Mouse (Mus musculus) liver, embryonic 14.5 days (tissue): ENCODE data around the gene Pnp. TPM values are rescaled to one million over a fixed set of nuclear protein-coding genes. Genes with fewer than 3 reads are reported as not detected.

Experiments used
- ATAC-seq: fragments of 200-750 bp; cut with Nextera tagmentation; 2 replicates; pipeline ENCODE4 v1.8.0; 2017; ENCODE audit warnings: moderate number of reproducible peaks, mild to moderate bottlenecking, moderate library complexity; ENCODE audit not compliant: insufficient read depth
- DNase-seq, 3 experiments: peaks; one replicate each; pipeline ENCODE4 v3.0.0-alpha.2; 2012 to 2013; ENCODE audit warnings: low read depth in 3 of 3, low spot score in 3 of 3
- H3K27ac ChIP-seq: fragments of 300-500 bp; sonication (generic); 2 replicates; pipeline ENCODE4 v1.5.1; 2014; ENCODE audit warnings: moderate library complexity, mild to moderate bottlenecking, control low read depth, inconsistent platforms
- H3K27me3 ChIP-seq: fragments of 300-500 bp; sonication (generic); 2 replicates; pipeline ENCODE4 v1.6.1; 2014; ENCODE audit warnings: mild to moderate bottlenecking, low read length, moderate library complexity; ENCODE audit not compliant: control insufficient read depth, insufficient read depth
- H3K36me3 ChIP-seq: fragments of 300-500 bp; sonication (generic); replicated peaks from 2 replicates; pipeline ENCODE4 v1.6.1; 2014; ENCODE audit warnings: low read depth; ENCODE audit not compliant: control insufficient read depth, insufficient read depth
- H3K4me1 ChIP-seq, 2 experiments: fragments of 200-500 bp in 1 of 2; fragments of 300-500 bp in 1 of 2; sonication (generic) in 1 of 2; replicated peaks; 2 replicates each; pipeline ENCODE4 v1.6.1; 2012 to 2014; ENCODE audit warnings: antibody characterized with exemption in 1 of 2, inconsistent platforms in 1 of 2, low read length in 1 of 2; ENCODE audit not compliant: control insufficient read depth in 2 of 2, insufficient read depth in 2 of 2
- H3K4me2 ChIP-seq: fragments of 300-500 bp; sonication (generic); 2 replicates; pipeline ENCODE4 v1.6.1; 2014; ENCODE audit warnings: low read depth, mild to moderate bottlenecking, control low read depth, moderate library complexity
- H3K4me3 ChIP-seq, 2 experiments: fragments of 200-500 bp in 1 of 2; fragments of 300-500 bp in 1 of 2; sonication (generic) in 1 of 2; 2 replicates each; pipeline ENCODE4 v1.5.1; 2012 to 2014; ENCODE audit warnings: low read depth in 2 of 2, low read length in 2 of 2, mild to moderate bottlenecking in 2 of 2, control low read depth in 1 of 2, inconsistent platforms in 1 of 2, moderate library complexity in 1 of 2; ENCODE audit not compliant: insufficient read depth in 1 of 2
- H3K9ac ChIP-seq: fragments of 300-500 bp; sonication (generic); replicated peaks from 2 replicates; pipeline ENCODE4 v1.6.1; 2014; ENCODE audit warnings: mild to moderate bottlenecking, control low read depth, moderate library complexity
- H3K9me3 ChIP-seq: fragments of 300-500 bp; sonication (generic); 2 replicates; pipeline ENCODE4 v1.6.1; 2016; ENCODE audit warnings: low read length, mixed read lengths; ENCODE audit not compliant: control insufficient read depth
- CTCF ChIP-seq: IDR thresholded peaks from 2 replicates; pipeline ENCODE4 v1.5.1; 2016; ENCODE audit warnings: antibody characterized with exemption, low read depth, control low read depth
- EP300 ChIP-seq: IDR thresholded peaks from 2 replicates; pipeline ENCODE4 v1.6.1; 2016; ENCODE audit warnings: antibody characterized with exemption, low read depth
- WGBS: fragments of 180-500 bp; shearing (Covaris S2); extraction: QIAGEN DNeasy Blood & Tissue Kit; methylation state at CpG from one replicate; pipeline ENCODE4 v1.1.7; 2014; ENCODE audit not compliant: insufficient replicate concordance; 5-methylcytosine and 5-hydroxymethylcytosine counted together
- polyA plus RNA-seq, 2 experiments: library from polyadenylated mRNA; depleted of rRNA in 1 of 2; stranded (reverse) in 1 of 2; unstranded in 1 of 2; fragments of >200 nt; fragmentation: Nextera tagmentation in 1 of 2; extraction: Ambion mirVana in 1 of 2; gene quantifications; 2 replicates each; pipeline versions ENCODE4 v1.2.1 to v1.2.3; 2012 to 2014

Gene Pnp
- polyA plus RNA-seq, 2 experiments = 81.4 to 87.0 TPM

DNA sequence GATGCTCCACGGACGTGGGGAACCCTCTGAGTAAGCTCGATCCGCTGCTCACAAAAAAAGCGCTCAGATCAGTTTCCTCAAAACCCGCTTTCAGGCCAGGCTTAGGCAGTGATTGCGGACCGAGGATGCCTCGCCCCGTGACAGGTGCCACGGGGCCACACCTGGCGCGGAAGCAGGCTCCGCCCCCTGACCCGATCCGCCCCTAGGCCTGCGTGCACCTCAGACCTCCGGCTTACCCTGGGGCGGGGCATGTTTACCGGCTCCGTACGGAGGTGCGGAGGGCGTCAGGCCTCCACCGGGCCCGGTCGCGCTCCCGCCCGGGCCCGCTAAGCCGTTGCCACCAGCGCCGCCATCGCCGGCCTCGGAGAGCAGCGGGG lies 517 bp upstream of the Pnp start:
- Histone ChIP-seq H3K9me3 (no peaks in the 10 kb centered on the region), H3K4me3 (peak overlapping the region; percentile 71 to 81), H3K27me3 (no peaks in the 10 kb centered on the region), H3K36me3 (peaks cover 31% of the 10 kb centered on the region), H3K4me1 (peaks cover 13 to 23% of the 10 kb centered on the region in 2 experiments), H3K9ac (peak overlapping the region; percentile 79), H3K27ac (peak overlapping the region; percentile 35), H3K4me2 (peak overlapping the region; percentile 89)
- WGBS = 0% methylated on average over 38 of the region's 38 CpGs
- TF ChIP-seq EP300 = no peak
- no peak for TF ChIP-seq CTCF
- ATAC-seq (peak; percentile 66), DNase-seq (peak; percentile 51 to 66 (median 52))

DNA sequence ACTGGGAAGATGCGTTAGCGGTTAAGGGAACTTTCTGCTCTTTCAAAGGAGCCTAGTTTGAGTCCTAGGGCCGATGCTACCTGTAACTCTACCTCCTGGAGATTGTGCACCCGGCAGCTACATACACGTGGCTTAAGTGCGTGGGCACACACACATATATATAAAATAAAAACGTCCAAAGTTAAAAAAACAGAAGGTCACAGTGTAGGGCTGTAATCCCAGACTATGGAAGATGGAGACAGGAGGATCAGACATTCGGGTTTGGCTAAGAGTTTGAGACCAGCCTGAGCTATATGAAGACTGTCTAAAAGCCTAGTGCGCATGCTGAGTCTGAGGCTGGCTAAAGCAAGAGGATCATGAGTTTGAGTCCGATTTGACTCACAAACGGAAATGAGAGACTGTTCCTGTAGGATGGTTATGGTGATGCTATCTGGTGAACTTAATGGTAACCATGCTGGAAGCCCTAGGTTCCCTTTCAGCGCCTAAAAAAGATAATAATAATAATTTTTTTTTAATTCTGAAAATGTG lies 675 bp downstream of the Pnp start:
- whole genome bisulfite sequencing = 12% methylated on average over 12 of the region's 12 CpGs
- peak overlapping the region; percentile 64 for H3K9ac ChIP-seq
- peak in 1 of 3 experiments; percentile 40 for DNase-seq

DNA sequence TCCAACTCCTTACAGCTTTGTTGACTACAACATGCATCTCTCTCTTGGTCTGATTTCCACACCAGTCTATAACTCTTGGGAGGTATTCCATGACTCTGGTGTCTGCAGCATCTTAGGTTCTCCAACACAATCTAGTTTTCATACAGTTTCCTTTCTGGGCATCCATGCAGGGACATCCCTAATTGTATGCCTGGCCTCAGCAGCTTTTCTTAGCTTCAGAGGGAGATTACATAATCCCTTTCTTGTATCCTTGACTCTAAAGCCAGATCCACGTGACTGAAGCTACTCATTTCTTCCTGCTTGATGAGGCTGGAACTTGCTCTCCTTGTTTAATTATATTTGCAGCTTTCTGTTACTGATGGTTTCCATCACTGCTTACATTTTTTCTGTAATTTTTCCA lies 5.8 kb downstream of the Pnp start:
- peaks cover 7 to 8% of the 10 kb centered on the region in 2 experiments for H3K4me1 ChIP-seq
- no peak overlapping the region for H3K27ac ChIP-seq
- no peaks in the 10 kb centered on the region for H3K9me3 ChIP-seq
- no peak overlapping the region for H3K4me3 ChIP-seq
- H3K9ac ChIP-seq = no peak overlapping the region
- H3K36me3 ChIP-seq = no peaks in the 10 kb centered on the region
- TF ChIP-seq EP300 = no peak
- no peak for TF ChIP-seq CTCF
- H3K27me3 ChIP-seq = no peaks in the 10 kb centered on the region
- ATAC-seq = no peak
- H3K4me2 ChIP-seq = no peak overlapping the region
- DNase-seq = no peak
- 51% methylated on average over 1 of the region's 1 CpGs for WGBS

More for the DNA sequence above, 675 bp downstream of the Pnp start:
- peak overlapping the region; percentile 71 to 84 for H3K4me3 ChIP-seq
- peak overlapping the region; percentile 85 for H3K4me2 ChIP-seq
- H3K27ac ChIP-seq = peak overlapping the region; percentile 74
- ATAC-seq = no peak
- peaks cover 29% of the 10 kb centered on the region for H3K36me3 ChIP-seq
- peaks cover 13 to 19% of the 10 kb centered on the region in 2 experiments for H3K4me1 ChIP-seq
- no peaks in the 10 kb centered on the region for H3K27me3 ChIP-seq
- TF ChIP-seq EP300 (no peak), CTCF (no peak)
- no peaks in the 10 kb centered on the region for H3K9me3 ChIP-seq

DNA sequence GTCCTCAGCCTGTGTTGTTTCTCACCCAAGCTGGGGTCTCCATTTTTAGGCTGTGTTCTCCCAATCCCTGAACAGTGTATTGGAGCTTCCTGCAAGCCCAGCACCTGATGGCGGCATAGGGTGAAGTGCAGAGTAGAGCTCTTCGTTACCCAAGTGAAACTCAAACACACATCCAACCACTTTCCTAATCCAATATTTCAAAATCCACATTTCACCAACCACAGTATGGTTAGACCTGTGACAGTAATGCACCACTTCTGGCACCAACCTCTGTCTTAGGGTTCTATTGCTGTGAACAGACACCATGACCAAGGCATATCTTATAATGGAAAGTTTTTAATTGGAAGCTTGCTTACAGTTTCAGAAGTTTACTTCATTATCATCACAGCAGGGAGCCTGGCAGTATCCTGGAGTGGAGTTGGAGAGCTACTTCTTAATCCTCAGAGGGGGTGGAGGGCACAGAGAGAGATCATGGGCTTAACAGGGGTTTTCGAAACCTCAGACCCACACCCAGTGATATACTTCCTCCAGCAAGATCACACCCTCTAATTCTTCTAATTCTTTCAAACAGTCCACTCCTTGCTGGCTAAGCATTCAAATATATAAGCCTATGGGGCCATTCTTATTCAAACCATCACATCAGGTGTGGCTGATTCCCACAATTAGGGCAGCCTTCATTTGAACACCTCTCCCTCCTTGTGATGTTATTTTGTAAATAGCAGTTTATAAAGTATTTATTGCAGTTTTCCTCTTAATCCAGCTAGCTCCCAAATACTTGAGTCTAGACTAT lies 7.4 kb downstream of the Pnp start:
- DNase-seq (no peak), ATAC-seq (no peak)
- 70% methylated on average over 3 of the region's 3 CpGs for WGBS
- Histone ChIP-seq H3K27ac (no peak overlapping the region), H3K4me2 (peak overlapping the region; percentile 8; the same call in 1 of the 2 replicates), H3K27me3 (no peaks in the 10 kb centered on the region), H3K9me3 (no peaks in the 10 kb centered on the region), H3K9ac (no peak overlapping the region), H3K4me3 (no peak overlapping the region), H3K36me3 (no peaks in the 10 kb centered on the region), H3K4me1 (no peaks in the 10 kb centered on the region)
- TF ChIP-seq CTCF (no peak), EP300 (no peak)

DNA sequence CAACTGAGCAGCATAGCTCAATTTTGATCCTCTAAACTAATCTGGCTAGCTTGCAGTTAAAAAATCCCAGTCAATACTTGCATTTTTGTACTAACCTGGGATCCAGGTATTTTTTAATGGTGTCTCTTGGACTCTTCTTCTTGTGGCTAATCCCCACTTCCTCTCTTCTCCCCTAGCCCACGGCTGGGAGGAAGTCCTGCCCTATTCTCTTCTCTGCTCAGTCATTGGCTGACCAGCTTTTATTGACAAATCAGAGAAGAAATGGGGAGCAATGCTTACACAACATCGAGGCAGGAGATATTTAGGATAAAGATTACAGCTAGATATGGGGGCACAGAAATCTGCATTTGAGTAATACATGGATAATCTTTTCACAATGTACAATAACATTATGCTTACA lies 8.1 kb downstream of the Pnp start:
- Histone ChIP-seq H3K27ac (no peak overlapping the region), H3K4me1 (peaks cover 2 to 4% of the 10 kb centered on the region in 2 experiments; a peak in 2 of 4 replicates), H3K9ac (no peak overlapping the region), H3K9me3 (no peaks in the 10 kb centered on the region), H3K27me3 (no peaks in the 10 kb centered on the region), H3K36me3 (no peaks in the 10 kb centered on the region), H3K4me3 (no peak overlapping the region), H3K4me2 (peak overlapping the region; percentile 8; the same call in 1 of the 2 replicates)
- WGBS = 6% methylated on average over 2 of the region's 2 CpGs
- TF ChIP-seq EP300 (no peak), CTCF (no peak)
- ATAC-seq (no peak), DNase-seq (no peak)
